Mouse (Mus musculus) megakaryocyte, adult 5-6 weeks (primary cell): ENCODE measurements around the gene Dusp3. TPM values are rescaled to one million over a fixed set of nuclear protein-coding genes. Genes with fewer than 3 reads are reported as not detected.
"Not testable (repeated sequence)": the region's sequence is repeated elsewhere in the genome, so short reads cannot be mapped to it uniquely, and the experiment has no call there.

Source experiments
- ATAC-seq: 2 replicates; pipeline ENCODE4 v1.8.0; 2016; ENCODE audit warnings: mild to moderate bottlenecking, inconsistent platforms; ENCODE audit not compliant: poor library complexity, severe bottlenecking
- total RNA-seq, 2 experiments: library from RNA; stranded (forward) in 1 of 2; stranded (reverse) in 1 of 2; fragments of 153-499, 151-499 nt in 1 of 2; fragments of 221-1000, 200-1000 nt in 1 of 2; gene quantifications; 2 replicates each; pipeline versions ENCODE4 v1.2.3 to v1.2.4; 2015 to 2017

Dusp3 gene
- total RNA-seq, 2 experiments from 2014 or later = 21.9 to 30.3 TPM

DNA sequence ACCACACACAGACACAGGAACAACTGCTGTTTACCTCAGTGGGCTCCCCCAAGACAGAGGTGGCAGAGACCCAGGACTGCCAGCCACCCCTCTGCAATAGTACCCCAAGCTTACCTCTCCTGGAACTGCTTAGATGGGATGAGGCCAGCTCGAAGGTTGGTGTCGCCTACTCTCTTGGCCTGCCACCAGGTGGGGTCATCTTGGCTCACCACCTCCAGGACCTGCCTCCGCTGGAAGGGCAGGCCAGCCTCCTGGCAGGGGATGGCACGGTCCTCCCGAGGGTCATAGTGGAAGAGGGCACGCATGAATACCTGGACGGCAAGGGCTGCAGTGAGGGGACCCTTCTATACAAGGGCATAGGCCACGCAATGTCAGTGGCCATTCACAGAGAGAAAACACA is 26.4 kb upstream of the Dusp3 start:
- ATAC-seq = no peak

DNA sequence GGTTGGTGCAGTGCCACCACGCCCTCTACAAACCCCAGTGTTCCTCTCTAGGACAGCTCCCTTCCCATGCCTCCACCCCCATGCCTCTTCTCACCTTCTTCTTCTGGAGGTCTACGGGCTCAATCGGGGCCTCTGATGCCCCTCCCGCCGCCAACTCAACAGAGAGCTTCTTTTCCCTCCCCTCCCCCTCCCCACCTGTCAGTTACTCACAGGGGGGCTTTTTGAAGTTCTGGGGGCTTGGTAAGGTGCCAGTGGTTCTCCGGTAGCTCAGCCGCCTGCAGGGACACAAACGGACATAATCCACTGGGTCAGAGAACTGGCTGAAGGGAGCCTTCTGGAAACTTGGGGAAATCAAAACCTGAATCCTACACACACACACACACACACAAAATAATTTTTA is 24.7 kb upstream of the Dusp3 start:
- ATAC-seq = no peak

DNA sequence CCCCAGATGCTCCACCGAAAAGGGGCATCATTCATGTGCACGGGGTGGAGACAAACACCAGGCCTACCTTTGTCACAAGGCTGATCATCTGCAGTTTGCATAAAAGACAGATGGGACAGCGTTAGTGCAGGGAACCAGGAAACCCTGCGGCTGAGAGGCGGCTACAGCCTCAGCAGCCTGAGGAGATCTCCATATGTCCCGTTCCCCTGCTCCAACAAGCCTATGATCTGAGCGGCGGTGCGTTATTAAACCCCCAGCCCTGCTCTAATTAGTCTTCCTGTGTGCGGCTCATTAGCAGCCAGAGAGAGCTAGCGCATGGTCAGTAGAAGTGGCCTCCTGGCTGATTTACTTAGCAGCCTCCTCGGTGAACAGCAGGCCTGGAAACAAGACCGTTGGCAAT is 23.3 kb upstream of the Dusp3 start:
- no peak for ATAC-seq

DNA sequence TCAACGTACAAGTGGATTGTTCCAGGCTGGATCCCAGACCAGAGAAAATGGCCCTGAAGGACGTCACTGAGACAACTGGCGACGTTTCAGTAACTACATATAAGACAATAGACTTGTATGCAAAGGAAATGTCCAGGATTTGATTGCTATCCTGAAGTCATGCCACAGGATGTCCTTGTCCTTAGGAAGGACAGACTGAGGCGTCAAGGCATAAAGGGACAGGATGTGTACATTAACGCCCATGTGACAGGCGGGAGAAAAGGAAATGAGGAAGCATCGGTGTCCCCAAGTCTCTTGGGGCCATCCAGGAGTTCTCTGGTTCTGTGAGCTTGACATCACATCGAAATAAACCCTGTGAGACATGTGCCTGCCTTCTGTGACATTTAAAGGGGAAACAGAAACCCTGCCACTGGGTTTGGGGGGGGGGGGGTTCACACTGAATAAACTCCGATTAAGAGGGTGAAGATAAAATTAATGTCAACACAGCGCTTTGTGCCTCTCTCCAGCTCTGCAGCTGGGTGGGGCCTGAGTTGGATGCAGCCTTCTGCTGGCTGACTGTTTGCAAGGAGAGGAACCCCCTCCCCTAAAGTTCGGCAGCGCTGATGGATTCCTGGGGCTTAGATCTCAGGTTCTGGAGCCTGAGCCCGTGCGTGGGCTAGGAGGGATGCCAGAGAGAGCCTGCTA is 22.3 kb upstream of the Dusp3 start:
- no peak for ATAC-seq

DNA sequence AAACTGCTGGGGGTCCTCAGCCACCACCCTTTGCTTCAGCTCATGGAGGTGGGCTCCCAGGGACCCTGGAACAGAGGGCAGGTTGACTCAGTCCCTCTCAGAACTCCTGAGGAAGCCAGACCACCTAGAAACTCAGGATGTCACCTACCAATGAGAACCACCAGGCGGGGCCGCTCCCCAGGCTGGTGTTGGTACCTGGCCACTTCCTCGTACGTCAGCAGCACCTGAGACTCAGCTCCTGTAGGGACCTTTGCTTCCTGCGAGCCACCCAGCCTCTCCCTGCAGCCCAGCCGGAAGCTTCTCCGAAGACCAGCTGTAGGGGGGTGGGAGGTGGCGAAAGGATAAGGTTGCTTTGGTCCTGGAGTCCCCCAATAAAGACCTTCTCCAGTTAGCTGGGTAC is 21.6 kb upstream of the Dusp3 start:
- ATAC-seq = no peak

DNA sequence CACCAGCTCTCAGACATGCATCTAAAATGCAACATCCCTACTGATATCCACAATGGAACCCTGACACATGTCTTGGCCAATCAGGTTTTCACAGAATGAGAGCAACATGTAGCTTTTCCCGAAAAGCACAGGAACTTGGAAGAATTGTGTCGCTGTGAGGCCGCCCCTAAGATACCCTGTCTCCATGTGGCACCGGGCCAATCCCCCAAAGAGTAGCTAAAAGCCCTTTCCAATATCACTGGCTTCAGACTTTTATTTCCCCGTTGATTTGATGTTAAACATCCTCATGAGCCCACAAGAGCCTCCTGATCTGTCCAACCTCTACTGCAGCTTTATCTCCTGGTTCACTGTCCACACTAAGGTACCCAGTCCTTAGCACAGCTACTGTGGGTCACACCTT is 19.9 kb upstream of the Dusp3 start:
- ATAC-seq = no peak

DNA sequence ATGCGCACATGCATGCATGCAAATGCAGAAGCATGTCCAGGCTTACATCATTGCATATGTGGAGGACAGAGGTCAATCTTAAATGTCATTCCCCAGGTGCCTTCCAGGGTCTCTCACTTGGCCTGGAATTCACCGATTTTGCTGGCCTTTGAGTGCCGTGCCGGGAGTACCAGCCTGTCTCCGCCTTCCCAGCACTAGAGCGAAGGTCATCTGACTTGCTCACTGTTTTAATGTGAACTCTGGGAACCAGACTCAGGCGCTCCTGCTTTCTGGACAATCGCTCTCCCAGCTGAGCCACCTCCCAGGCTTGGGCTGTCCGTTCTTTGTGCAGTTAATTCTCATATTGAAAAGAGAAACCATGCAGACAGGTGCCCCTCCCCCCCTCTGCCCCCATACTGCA is 19.5 kb upstream of the Dusp3 start:
- no peak for ATAC-seq

DNA sequence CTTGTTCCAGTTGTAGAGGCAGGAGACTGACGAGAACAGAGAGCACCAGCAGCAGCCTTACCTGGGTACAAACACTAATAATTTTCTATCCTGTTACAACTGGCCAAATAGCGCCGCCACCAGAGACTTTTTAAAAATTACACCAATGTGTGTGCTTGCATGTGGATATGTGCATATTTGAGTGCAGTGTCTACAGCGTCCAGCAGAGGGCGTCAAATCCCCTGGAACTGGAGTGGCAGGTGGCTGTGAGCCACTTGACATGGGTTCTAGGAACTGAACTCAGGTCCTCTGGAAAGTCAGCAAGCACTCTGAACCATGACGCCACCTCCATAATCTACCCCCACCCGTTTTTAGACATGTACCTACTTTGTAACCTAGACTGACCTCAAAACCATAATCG is 17.4 kb upstream of the Dusp3 start:
- no peak for ATAC-seq

DNA sequence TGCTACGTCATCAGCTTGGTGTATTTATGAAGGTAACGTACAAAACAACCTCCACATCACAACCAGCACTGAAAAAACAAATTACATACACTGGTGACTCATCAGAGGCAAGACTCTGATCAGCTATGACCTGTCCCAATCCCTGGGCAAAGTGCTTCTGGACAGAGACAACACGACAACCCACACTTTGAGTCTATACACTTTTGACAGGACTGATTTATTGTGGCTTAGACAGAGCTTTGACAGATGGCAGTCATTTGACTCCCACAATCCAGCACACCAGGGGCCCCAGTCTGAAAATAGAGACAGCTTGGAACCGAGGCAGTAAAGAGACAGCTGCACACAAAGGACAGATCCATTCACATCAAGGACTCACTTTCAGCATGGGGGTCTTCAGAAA is 12.7 kb upstream of the Dusp3 start:
- no peak for ATAC-seq

DNA sequence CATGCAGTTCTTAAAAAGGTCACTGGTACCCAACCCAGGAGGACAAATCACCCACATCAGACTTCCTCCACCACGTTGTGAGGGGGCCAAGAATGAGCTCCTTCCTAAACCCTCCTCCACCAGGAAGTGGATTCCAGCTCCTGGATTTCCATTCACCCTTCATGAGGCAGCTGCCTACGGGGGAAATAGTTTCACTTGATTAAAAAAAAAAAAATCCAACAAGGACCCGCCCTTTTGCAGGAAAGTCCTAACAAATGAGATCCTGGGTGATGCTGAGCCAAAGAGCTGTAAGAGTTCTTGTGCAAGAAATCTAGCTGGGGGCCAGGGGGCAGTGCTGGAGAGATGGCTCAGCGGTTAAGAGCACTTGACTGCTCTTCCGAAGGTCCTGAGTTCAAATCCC is 11.4 kb upstream of the Dusp3 start:
- ATAC-seq = no peak

DNA sequence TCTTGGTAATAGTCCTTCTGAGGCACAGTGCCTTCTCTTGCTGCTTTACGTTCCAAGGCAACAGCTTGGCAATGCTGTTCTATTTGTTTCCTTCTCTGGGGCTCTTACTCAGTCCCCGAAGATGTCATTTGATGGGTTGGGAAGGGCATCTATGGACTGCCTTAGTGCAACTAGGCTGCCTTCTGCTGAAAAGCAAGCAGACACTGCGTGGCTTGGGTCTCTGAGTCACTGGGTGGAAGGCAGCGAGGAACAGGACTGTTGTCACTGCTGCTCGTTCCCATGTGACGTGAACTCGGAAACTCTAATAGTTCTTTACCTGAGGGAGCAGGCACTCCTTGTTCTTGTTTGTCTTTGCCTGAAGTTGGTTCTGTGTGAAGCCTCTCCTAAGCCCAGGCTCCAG is 9.1 kb upstream of the Dusp3 start:
- ATAC-seq = no peak

DNA sequence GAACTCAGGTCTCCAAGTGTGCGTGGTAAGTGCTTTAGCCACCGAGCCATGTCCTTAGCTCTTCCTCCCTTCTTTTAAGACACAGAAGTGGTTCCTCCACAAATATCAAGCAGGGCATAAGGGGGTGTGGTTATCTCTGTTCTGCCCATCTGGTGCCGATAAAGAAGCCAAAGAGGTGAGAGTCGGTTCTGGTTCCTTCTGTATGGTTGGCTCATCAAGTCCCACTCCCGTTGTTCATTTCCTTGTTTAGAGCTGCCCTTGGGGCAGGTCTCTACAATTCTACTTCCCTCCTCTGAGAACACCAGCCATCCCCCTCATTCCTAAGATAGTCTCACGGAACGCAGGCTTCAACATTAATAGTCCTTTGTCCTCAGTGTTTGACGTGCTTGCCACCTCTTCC is 7.3 kb upstream of the Dusp3 start:
- ATAC-seq = no peak

DNA sequence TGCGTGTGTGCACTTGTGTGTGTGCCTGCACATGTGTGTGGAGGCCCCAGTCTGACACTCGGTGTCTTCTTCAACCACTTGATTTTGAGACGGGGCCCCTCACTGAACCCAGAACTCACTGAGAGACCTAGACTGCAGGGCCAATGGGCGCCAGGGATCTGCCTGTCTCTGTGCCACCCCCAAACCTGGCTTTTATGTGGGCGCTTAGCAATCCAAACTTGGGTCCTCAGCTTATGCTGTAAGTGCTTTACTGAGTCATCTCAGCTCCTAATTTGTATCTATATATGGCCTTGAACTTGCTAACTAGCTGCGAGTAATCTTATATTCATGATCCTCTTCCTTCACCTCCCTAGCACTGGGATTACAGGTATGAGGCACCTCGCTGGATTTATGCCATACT is 5.6 kb upstream of the Dusp3 start:
- ATAC-seq = no peak

DNA sequence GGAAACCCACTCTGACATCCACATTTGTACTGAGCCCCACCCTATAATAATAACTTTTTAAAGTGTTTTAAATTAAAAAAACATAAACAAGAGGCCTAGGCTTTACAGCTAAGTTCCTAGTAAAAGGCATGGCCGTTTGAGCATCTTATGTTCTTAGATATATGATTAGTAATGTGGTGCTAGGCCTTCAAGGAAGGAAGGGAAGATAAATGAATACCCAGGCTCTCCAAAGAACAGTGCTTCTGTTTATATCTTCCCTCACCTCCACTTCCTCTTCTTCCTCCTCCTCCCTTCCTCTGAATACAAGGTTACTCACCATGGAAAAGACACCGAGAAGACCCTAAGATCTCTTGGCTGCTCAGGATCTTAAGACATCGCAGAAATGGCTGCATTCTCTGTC is 5.0 kb upstream of the Dusp3 start:
- ATAC-seq = no peak

DNA sequence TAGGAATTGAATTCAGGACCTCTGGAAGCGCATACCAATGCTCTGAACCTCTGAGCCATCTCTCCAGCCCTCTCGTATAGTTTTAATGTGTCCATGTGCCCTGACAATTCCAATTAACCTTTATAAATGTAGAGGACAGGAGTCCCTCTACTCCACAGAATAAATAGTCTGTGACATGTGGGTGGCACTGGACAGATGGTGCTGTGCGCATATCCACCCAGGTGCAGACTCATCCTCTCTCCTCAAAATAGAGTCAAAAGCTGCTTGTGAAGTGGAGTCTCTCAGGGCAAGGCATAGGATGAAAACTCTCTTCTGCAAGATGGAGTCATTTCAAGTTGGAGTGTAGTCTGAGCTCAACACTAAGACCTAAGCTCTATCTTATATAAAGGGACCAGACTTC is 3.4 kb upstream of the Dusp3 start:
- no peak for ATAC-seq

DNA sequence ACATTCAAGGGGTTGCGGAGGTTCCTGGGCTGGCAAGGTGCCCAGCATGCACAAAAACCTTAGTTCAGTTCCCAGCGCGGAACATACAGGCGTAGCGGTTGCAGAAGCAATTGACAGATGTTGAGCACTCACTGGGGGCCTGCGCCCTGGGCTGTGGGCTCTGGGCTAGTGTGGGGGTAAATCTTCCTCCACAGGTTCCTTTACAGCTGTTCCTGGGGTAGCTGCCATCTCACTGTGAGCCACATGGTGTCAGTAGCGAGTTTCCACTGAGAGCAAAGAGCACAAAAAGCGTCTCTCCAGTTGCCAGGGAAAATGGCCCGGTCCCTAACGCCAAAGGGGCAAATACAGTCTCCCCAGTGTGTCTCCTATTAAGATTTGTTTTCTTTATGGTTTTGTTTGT is 823 bp downstream of the Dusp3 start:
- peak; percentile 28 for ATAC-seq

DNA sequence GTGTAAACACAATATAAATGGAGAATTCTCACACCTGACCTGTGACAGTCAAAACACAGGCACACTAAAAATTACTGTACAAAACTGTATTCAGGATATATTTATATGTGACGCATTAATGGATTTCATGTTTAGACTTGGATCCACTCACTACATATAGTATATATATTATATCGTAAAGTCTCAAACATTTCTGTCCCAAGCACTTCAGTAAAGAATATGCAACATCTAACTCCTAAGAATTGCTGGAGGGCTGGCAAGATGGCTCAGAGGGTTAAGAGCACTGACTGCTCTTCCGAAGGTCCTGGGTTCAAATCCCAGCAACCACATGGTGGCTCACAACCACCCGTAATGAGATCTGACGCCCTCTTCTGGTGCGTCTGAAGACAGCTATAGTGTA is 1.4 kb downstream of the Dusp3 start:
- not testable (repeated sequence) for ATAC-seq

DNA sequence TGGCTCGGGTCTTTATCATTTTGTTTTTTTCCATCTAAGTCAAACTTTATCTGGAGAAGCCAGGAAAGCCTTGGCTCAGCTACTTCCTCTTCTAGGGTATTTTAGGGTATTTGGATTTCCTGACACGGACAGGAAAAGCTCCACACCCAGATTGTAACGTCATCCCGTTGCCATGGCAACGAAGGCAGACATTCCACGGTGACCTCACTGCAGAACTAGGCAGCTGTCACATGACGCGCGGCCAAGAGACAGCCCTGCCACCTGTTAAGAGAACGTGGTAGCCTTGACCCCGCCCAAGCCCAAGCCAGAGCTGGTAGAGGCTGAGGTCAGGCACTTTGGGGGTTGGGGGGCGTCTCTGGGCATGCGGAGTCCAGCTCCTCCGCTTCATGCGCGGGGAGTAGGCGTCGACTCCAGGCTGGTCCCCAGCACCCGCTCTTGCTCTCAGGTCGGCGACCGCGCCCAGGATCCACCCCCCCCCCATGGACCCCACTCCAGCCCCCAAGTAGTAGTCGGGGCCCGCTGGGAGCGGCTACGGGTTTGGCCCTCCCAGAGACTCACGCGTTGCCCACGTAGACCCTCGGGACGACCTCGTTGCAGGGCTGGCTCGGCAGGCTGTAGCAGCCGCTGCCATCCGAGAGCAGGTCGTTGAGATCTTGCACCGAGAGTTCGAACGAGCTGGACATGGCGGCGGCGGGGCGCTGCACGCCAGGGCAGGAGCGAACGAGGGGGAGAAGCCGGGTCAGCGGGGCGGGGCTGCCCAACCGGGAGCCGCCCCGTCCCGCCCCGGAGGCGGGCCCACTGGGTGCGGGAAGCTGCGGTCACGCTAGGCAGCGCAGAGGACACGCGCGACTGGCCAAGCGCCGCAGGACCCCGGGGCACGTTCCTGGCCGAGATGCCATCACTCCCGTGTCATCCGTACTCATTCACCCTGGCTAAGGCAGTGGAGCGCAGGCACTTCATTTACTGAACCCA is 2.5 kb downstream of the Dusp3 start, which contains the start of gene Cfap97d1:
Gene Cfap97d1, plus strand, starts transcription at position 226 of the 972 bp plus-strand sequence.
- ATAC-seq = peak; percentile 72

DNA sequence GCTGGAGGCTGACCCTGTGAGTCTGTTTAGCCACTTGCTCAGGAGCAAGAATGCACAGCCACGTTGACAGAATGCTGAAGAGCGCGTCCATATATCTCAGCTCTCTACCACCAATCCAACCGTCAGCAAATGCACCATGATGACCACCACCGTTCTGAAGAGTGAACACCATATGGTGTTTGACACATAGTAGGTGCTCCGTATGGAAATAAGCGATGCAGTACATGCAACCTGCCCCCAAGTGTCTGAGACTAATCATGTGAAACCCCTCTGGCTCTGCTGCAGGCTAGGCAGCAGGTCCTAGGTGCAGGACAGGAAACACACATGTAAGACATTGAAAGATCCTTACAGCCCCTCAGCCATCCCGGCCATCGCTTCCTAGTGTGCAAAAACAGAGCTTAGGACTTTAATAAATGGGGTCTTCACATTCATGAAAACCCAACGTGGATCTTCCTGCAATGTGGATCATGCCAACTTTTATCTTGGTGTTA is 3.3 kb downstream of the Dusp3 start:
- no peak for ATAC-seq

DNA sequence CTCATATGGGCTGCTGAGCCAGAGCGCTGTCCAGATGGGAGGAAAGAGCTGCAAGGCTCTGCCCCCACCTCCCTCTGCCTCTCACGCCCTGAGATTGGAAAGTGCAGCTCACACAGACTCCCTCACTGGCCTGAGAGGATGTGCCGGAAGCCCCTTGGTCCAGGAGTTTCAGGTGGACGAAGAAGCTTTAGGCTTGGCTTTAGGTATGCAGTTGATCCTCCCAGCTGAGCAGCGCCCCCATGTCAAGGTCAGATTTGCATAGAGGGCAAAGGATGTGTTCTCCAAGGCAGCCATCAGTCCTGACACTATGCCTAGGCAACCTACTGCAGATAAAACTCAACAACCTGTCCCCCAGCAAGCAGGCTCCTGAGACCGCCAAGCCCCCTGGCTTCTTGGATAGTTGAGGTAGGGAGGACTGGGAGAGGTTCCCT is 3.8 kb downstream of the Dusp3 start:
- ATAC-seq = no peak

DNA sequence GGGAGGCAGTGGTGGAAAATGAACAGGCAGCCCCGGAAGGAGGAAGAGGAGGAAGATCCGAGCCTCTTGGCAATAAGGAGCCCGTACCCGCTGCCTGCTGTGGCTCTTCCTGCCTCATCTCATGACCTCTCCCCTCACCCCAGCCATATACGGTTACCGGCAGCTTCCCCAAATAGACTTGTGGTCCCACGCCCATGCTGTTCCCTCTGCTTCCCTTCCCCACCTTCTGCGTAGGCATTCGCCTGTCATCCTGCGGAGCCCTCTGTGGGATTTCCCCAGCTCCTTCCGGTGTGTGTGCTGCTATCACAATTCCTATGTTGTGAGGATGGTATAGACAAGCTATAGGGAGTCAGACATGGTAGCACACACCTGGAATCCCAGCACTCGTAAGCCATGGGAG is 5.0 kb downstream of the Dusp3 start:
- ATAC-seq = peak; percentile 71

DNA sequence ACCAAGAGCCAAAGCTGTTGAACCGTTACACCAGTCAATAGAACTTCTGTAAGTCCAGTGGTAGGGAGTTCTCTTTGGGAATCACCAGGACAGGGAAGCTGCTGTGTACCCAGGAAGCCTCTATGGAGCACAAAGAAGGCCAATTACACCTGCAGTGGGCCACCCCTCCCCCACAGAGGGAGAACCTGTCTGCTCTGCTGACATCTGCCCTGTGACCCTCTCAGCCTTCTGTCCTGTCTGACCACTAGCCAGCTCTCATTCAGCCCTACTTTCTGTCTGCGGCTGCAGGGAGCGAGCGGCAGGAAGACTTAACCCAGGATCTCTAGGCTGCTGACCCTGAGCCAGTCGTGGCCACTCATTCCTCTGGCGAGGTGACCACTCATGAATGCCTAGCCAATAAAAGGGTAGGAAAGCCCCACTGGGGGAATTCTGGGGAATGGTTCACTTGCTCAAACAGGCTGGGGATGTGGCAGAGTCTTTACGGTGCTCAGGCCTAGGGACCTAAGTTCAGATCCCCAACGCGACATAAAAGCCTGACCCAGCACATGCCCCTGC is 6.1 kb downstream of the Dusp3 start:
- ATAC-seq = no peak
